Mouse (Mus musculus) spleen, adult 12 weeks (tissue): ENCODE data around the gene Memo1.

ENCODE experiments used
- DNase-seq: peaks from one replicate; pipeline ENCODE4 v3.0.0; 2022; ENCODE audit warnings: low spot score

Memo1 gene

DNA sequence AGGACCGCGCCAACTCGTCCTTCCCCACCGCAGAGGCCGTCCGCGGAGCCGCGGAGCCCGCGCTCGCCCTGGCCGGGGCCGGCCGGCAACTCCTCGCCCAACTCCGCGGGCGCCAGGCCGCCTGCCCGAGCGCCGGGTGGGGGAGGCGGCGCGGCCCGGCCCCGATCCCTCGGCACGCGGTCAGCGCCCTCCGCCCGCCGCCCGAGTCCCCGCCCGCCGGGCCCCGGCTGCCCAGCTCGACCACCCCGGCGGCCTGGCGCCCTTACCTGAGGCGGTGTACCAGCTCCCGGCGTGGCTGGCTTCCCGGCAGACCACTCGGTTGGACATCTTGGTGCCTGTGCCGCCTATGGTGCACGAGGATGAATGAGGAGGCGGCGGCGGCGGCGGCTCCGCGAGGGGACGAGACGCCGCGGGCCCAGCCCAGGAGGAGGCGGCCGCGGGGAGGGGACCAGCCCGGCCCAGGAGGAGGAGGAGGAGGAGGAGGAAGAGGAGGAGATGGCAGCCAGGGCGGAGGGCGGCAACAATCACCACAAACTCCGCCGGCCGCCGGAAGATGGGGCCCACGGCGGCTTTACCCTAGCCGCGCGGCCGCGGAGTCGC is 795 bp downstream of the Memo1 start:
- DNase-seq = peak; percentile 73

DNA sequence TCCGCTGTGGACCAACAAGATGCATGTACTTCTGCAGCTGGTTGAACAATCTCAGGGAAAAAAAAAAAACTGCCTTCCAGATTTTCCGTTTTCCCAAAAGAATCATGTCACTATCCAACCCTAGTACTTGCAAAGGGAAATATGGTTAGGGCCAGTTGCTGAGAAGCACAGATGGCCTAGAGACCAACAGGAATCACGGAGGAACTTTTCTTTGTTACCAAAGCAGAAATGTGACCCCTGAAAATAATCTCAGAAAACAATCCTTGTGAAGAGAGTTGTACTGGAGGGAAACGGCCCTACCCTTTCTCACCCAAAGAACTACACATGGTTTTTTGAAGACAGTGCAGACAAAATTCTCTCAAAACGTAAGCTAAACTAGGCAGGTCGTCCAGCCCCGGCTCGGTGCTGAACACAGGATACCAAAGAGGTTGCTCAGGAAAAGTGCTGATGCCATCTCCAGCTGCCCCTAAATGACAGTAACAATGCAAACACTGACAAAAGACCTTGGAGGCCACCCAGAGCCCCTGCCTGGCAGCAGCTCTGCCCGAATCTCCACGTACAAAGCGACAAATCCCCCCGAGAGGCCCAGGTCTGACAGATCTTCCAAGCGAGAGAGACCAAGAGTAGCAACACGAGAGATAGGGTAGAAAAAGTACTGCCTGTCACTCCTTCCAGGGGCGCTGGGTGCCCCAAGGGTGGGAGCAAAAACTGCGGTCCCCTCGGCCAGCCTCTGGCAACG is 1.5 kb downstream of the Memo1 start:
- no peak for DNase-seq

DNA sequence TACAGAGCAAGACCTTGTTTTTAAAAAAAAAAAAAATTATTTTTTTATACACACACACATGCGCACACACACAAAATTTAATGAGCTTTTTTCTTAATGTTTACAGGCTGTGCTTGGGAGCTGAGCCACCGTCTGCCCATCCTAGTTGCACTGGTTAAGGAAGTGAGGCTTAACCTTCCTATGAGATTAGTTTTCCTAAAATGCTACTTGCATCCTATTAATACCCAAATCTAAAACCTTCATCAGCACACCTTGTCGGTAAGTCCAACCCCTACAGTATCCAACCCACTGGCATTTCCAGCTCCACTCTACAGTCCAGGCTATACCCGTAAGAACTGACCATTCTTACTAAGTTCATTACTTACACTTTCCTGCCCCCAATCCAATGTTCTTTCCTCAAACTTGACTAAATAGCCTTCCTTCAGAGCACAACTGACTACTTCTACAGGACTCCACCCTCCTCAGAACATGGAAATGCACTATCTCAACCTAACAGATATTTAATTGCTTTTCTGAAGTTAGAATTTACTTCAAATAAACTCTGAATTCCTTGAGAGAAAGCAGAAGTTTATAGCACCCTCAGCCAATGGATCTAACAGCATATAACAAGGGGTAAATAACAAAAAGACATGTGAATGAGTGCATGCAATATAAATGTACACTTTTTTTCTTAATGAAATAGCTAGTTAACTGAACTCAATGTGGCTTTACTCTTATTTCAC is 3.5 kb downstream of the Memo1 start:
- no peak for DNase-seq

DNA sequence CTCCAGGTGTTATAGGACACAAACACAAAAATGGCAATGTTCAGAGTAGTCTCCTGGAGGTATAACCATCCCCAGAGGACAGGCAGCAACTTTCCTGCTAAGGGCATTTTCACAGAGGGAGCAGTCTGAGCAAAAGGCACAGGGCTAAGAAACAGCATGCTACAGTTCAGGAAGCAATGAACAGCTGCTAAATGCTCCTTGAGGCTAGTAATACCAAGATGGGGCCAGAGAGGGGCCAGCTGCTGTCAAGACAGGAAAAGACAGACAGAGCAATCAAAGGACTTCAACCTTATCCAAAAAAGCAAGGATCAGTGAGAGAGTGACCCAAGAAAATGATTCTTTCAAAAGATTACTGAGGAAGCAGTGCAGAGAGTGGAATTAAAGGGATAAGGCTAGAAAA is 4.5 kb downstream of the Memo1 start:
- DNase-seq = no peak

DNA sequence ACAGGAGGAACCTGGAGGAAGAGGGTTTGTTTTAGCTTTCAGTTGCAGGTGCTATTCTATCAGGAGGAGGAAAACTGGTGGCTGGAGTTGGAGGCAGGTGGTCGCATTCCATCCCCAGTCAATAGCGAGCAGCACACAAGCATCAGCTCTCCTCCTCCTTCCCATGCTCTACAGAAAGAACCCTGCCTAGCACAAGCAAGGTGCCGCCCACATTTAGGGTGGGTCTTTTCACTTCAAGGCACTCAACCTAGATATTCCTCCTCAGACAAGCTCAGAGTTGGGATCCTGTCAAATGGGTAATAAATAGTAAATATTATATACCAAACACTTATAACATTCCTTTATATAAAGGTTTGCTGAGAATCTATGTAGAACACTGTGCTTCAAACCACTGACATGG is 5.1 kb downstream of the Memo1 start:
- DNase-seq = no peak

DNA sequence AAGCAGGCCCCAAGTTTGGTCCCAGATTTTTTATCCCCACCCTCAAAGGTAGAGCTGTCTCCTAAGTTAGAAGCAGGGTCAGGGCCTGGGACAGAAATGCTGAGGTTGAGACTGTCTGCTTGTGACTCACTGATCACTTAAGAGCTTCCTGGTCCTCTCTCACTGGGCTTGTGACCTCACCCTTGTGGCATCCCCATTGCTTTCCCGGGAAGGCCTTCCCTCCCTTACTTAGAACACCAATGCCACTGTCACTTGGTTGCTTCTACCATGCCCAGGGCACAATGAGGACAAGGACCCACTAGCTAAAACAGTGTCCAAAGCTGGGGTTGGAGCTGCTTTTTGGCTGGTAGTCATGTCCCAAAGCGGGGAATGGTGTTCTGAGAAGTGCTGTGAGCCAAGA is 6.7 kb downstream of the Memo1 start:
- DNase-seq = no peak

DNA sequence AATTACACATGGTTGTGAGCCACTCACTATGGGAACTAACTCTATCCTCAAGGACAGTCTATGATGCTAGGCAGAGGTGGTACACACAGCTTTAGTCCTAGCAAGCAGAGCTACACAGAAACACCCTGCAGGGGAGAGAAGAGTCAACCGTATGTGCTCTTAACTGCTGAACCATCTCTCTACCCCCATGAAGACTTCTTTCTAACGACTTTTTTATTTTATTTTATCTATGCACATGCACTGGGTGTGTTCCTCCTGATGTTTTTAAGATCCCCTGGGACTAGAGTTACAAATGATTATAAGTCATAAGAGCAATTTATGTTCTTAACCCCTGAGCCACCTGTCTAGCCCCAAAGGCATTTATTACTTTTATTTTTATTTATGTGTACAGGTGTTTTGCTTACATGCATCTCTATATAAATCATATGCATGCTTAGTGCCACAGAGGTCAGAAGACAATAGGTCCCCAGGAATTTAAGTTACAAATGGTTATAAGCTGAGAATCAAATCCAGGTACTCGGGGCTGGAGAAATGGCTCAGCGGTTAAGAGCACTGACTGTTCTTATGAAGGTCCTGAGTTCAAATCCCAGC is 9.1 kb downstream of the Memo1 start:
- no peak for DNase-seq

DNA sequence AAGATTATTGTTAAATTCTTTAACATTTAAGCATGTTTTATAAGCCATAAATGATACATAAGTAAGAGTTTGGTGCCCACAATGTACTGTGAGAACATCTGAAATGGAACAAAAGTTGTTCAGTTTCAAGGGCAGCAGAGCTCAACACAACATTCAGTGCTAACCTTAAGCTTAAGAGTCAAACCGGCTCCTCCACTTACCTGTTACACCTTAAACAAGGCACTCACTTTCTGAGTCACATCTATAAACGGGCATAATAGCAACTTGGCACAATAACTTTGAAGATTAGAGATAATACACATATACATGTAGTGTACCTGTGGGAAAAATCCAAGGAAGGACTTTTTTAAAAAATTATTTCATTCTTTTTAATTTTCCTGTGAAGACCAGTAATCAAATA is 9.6 kb downstream of the Memo1 start:
- no peak for DNase-seq

DNA sequence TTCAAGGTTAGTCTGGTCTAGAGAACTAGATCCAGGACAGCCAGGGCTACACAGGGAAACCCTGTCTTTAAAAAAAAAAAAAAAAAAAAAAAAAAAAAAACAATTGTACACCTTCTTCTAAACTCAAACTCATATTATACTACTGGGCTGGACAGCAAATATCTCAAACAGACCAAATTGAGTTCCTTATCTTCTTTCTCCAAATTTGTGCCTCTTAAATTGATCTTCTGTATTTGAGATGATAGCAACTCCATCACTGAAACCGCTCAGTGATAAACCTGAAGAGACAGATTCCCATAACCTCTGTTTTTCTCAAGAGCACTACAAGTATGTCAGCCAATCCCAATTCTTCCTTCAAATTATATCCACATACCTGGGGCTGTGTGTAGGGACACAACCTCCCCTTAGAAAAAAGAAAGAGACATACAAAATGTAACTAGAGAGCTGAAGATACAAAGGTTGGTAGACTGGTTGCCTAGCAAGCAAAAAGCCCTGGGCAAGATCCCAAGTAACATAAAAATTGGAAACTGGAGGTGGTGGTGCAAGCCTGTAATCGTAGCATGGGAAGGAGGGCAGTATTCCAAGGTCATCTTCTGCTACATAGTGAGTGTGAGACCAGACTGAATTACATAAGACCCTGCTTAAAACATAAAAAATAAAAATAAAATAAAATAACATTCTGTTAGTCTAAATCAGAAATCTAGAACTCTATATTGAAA is 10.8 kb downstream of the Memo1 start:
- no peak for DNase-seq

DNA sequence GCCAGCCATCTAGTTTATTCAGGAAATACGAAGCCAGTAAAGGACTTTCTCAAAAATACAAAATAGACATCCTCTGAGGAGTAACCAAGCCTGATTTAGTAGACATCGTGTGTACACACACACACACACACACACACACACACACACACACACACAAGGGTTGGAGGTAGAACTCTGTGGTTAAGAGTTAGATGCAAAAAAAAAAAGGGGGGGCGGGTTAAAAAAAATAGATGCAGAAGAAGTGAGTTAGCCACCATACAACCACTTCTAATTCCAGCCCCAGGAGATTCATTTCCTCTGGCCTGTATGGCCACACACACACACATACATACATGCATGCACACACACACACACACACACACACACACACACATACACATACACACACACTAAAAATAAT is 13.3 kb downstream of the Memo1 start:
- DNase-seq = no peak

DNA sequence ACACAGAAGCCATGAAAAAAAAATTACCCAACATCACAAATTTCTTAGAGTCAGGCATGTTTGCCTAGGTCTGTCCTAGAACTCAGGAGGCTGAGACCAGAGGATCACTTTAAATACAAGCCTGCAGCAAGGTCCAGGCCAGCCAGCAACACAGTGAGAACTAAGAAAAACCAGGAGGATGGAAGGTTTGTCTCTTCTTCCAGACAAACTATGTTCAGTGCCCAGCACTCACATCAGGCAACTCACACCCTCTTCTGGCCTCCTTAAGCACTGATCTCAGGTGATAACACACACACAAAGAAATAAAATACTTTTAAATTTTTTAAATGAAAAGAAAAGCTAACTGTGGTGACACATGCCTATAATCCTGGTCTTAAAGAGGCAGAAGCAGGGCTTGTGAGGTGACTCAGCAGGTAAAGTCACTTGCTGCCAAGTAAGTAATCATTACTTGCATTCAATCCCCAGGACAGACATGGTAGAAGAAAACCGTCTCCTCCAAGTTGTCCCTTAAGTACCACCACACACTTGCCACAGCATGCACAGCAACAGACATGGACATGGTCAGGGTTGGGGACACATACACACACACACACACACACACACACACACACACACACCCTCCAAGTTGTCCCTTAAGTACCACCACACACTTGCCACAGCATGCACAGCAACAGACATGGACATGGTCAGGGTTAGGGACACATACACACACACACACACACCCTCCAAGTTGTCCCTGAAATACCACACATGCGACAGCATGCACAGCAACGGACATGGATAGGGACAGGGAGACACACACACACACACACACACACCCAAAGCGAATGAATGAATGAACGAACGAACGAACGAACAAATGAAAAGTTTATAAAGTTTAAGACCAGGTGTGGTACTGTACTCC is 16.1 kb downstream of the Memo1 start:
- no peak for DNase-seq

DNA sequence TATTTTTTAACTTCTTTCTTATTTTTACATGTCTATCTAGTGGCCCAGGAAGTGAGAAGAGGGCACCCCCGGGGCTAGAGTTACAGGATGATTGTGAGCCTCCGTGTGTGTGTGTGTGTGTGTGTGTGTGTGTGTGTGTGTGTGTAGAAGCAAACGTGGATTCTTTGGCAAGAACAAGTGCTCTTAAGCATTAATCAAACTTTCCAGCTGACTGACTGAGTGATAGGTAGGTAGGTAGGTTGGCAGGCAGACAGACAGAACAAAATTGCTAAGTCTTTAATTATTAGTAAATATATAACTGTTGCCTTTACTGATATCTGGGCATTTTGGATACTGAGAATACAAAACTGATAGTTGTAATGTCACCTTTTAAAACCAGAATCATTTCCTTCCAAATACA is 20.9 kb downstream of the Memo1 start:
- no peak for DNase-seq

DNA sequence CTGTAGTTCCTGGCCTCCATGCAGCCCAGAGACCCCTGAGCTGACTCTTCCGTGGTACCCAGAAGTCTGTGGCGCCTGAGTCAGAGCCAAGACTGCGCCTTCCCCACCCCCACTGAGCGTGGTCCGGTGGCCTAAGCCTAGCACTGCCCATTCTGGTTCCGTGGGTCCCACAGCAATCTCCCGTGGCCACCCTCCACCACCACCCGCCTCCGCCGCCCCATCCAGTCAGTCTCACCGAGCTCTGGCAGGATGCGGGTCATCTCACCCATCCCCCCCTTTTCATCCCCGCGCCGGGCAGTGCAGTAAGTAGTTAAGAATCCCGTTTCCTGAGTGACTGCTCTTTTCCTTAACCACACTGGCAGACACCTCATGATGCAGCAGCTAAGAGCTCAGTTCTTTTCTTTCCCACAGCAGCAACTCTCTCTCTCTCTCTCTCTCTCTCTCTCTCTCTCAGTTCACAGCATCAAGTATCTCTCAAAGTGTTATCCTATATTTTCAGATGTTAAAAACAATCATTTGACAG is 22.6 kb downstream of the Memo1 start:
- DNase-seq = no peak

DNA sequence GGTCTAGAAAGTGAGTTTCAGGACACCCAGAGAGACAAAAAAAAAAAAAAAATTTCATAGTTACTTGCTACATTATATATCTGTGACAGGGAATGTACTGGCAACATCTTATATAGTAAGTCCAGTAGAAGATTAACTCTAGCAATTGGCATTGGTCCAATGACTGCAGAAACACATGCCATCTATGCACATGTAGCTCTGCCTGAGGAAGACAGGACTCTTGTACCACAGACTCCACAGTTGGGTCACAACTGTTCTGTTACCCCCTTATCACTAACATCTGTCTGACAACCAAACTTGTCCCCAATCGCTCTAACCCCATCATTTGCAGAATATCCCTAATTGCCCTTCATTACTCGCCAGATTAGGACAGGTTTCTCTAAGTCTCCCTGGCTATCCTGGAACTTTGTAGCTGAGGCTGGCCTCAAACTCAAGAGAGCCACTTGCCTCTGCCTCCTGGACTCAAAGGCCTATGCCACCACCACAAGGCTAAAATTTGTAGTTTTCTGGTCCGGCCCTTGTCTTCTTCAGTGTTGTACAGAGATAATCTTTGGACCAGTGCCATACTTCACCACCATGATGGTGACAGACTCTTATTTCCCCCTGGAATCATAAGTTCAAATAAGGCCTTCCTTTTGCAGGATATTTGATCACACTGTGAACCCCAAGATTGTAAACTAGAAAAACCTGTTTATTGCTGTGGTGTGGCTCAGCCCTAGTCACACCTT is 23.6 kb downstream of the Memo1 start:
- no peak for DNase-seq

DNA sequence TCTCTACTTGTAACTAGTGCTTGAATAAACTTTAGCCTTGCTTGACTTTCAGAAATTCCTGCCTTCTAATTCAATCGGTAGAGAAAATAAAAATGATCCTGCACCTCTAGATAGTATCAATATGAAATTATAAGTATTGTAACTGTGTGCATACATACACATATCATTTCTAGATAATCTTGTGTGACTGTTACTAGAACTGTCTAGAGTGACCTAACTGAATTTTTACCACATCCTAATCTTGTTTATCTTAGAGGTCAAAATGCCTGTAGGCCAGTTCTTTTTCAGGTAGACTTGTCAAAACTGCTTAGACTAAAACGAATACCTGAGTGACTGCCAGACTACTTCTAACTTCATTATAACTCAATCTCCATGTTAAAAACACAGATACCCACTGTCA is 25.1 kb downstream of the Memo1 start:
- DNase-seq = no peak

DNA sequence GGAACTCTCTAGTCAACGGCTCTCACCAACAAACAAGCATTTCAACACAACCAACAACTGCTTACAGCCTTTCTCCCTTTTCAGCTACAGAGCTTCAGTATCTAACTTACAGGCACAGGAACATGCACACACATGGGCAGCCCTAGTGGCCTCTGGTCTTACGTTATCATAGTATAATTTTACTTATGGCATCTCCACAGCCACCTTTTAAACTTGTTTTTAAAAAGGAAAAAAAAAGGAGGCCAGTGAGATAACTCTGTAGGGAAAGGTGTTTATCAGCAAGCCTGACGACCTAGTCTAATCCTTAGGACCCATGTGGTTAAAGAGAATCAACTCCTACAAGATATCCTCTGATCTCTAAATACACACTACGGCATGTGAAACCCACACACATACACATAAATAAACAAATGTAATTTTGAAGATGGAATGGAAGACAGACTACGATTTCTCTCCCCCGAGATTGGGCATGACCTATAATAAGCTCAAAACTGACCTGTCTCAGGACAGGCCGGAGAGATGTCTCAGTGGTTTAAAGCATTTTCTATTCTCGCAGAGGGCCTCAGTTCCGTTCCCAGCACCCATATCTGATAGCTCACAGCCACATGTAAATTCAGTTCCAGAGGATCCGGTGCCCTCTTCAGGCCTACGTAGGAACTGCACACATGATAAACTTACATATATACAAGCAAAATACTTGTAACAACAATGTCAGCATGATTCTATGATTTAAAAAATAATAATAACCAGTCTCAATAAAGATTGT is 27.7 kb downstream of the Memo1 start:
- peak; percentile 53 for DNase-seq

DNA sequence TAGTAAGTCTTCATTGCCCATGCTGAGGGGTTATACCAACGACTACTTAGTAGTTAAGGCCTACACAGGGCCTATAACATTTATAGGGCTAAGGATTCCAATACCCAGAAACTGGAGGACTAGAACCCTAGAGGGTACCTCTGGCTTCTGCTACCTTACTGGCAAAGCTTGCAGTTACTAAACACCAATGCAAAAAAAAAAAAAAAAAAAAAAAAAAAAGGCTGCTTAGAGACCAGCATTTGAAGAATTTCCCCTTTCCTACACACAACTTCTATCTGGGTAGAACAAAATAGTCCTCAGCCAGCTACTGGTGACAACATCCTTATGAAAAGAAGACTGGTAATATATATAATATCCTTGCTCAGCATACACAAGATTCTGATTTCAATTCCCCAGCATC is 29.7 kb downstream of the Memo1 start:
- DNase-seq = no peak

DNA sequence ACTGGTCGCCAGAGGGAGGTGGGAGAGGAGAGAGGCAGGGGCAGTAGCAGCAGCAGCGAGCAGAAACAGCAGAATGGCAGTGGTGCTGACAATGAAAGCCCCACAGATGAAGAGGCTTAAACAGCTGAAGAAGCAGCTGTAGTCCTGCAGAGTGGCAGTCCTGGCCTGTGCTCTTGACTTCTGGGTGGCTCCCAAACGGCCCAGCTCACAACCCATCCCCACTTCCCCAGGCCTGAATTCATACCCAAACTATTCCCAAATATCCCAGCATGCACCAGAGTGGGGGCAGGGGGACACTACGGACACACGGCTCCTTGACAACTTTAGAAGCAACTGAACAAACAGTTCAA is 30.2 kb downstream of the Memo1 start:
- DNase-seq = no peak

DNA sequence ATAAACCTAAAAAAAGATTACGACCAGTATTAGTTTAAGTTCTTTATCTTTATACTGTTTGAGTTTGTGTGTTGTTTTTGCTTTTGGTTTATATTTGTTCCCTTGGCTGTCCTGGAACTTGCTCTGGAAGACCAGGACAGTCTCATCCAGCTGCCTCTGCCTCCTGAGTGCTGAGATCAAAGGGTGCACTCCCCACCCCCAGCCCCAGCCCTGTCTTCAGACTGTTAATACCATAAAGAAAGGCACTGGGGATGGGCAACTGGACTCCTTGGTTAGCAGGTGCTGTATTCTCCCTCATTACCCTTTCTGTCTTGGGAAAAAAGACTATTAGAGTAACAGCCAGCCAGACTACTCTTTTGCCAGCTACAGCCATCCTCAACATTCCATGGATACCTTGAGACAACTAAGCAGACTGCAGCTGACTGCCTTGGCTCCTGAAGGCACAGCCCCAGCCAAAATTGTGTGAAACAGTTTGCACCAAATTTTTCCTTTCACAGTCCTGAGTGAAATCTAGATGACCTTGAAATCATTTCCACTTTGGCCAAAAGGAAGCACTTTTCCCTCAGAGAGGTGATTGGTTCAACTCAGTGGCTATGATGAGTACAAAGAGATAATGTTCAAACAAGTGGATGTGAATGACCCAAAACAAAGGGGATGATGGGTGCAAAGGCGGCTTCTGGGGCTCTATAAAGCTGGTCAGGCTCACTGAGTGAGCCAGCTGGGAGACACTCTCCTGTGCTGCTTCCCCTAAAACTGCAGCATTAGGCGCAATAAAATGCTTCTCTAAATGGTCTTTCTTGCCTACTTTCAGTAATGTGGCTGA is 30.8 kb downstream of the Memo1 start:
- no peak for DNase-seq
